Mouse (Mus musculus): Measurements from ENCODE around the gene Alox12. TPM values are rescaled to one million over a fixed set of nuclear protein-coding genes. Genes with fewer than 3 reads are reported as not detected.

Gene Alox12
- polyA plus RNA-seq, 1 experiment from 2014 or later, result 3.3 TPM

GRCm38 (mm10) chr11:70284757-70285156 lies 29.6 kb upstream of the Alox12 start:
- WGBS, result 69% methylated on average over 3 of the region's 3 CpGs
- Histone ChIP-seq H3K27me3 (ENCODE audit: control insufficient read depth, insufficient read depth, low read length) (no peaks in the 10 kb centered on the region), H3K9me3 (ENCODE audit: control insufficient read depth, low read length) (no peaks in the 10 kb centered on the region), H3K9ac (ENCODE audit: low read depth, low read length) (no peak overlapping the region), H3K36me3 (ENCODE audit: control insufficient read depth, insufficient read depth, low read length) (no peaks in the 10 kb centered on the region), H3K4me2 (replicated peaks; ENCODE audit: low read depth, low read length) (no peak overlapping the region), H3K4me1 (ENCODE audit: control insufficient read depth, insufficient read depth, low read length) (no peaks in the 10 kb centered on the region), H3K4me3 (ENCODE audit: low read length) (no peak overlapping the region), H3K27ac (ENCODE audit: low read depth, low read length) (no peak overlapping the region)
- ATAC-seq (ENCODE audit: low FRiP score, low TSS enrichment), result no peak

DNA sequence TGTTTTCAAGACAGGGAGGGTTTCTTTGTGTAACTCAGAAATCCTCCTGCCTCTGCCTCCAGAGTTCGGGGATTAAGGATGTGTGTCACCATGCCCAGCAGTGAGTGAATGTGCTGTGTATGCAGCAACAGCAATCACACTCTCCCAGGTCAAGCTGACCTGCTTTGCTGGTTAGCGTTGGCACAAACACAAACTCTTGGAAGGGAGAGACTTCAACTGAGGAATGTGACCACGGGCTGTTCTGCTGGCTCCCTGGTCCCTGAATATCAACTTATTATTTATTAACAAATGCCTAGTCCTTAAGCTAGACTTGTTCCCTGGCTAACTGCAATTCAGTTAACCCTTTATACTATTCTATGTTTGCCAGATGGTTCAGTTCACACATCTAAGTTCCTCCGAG lies 28.5 kb upstream of the Alox12 start:
- no peak overlapping the region for H3K9ac ChIP-seq (ENCODE audit: low read depth, low read length)
- H3K4me2 ChIP-seq (replicated peaks; ENCODE audit: low read depth, low read length), result no peak overlapping the region
- no peaks in the 10 kb centered on the region for H3K9me3 ChIP-seq (ENCODE audit: control insufficient read depth, low read length)
- H3K4me1 ChIP-seq (ENCODE audit: control insufficient read depth, insufficient read depth, low read length), result no peaks in the 10 kb centered on the region
- WGBS, result 65% methylated on average over 4 of the region's 4 CpGs
- no peaks in the 10 kb centered on the region for H3K36me3 ChIP-seq (ENCODE audit: control insufficient read depth, insufficient read depth, low read length)
- H3K4me3 ChIP-seq (ENCODE audit: low read length), result no peak overlapping the region
- no peak for ATAC-seq (ENCODE audit: low FRiP score, low TSS enrichment)
- H3K27me3 ChIP-seq (ENCODE audit: control insufficient read depth, insufficient read depth, low read length), result no peaks in the 10 kb centered on the region
- no peak overlapping the region for H3K27ac ChIP-seq (ENCODE audit: low read depth, low read length)

- no peak overlapping the region for H3K9ac ChIP-seq (ENCODE audit: low read depth, low read length)
- no peak overlapping the region for H3K27ac ChIP-seq (ENCODE audit: low read depth, low read length)
- no peaks in the 10 kb centered on the region for H3K4me1 ChIP-seq (ENCODE audit: control insufficient read depth, insufficient read depth, low read length)
- no peak overlapping the region for H3K4me3 ChIP-seq (ENCODE audit: low read length)
- H3K36me3 ChIP-seq (ENCODE audit: control insufficient read depth, insufficient read depth, low read length), result no peaks in the 10 kb centered on the region
- no peak for ATAC-seq (ENCODE audit: low FRiP score, low TSS enrichment)
- 69% methylated on average over 3 of the region's 3 CpGs for WGBS
- no peaks in the 10 kb centered on the region for H3K27me3 ChIP-seq (ENCODE audit: control insufficient read depth, insufficient read depth, low read length)
- H3K4me2 ChIP-seq (replicated peaks; ENCODE audit: low read depth, low read length), result no peak overlapping the region
- H3K9me3 ChIP-seq (ENCODE audit: control insufficient read depth, low read length), result no peaks in the 10 kb centered on the region
Measured at GRCm38 (mm10) chr11:70280441-70280840, 25.3 kb upstream of the Alox12 start.

DNA sequence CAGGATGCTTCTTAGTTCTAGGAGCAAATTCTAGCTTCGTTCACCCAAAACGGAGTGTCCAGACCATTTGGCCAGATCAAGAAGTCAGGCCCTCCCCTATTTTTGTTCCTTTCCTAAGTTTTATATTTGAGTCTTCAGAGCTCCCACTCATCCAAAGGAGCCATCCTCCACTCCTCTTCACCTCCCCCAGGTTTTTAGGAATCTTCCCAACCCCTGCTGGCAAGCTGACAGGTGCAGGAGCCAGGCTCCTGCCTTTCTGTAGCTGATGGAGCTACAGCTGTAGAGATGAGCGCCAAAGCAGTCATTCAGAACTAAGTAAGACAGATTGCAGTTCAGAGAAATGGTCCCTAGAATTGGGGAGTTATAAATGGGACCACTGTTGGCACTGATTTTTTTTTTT lies 23.8 kb upstream of the Alox12 start:
- no peak overlapping the region for H3K27ac ChIP-seq (ENCODE audit: low read depth, low read length)
- no peak overlapping the region for H3K4me2 ChIP-seq (replicated peaks; ENCODE audit: low read depth, low read length)
- H3K27me3 ChIP-seq (ENCODE audit: control insufficient read depth, insufficient read depth, low read length), result no peaks in the 10 kb centered on the region
- no peaks in the 10 kb centered on the region for H3K36me3 ChIP-seq (ENCODE audit: control insufficient read depth, insufficient read depth, low read length)
- ATAC-seq (ENCODE audit: low FRiP score, low TSS enrichment), result no peak
- no peak overlapping the region for H3K4me3 ChIP-seq (ENCODE audit: low read length)
- no peak overlapping the region for H3K9ac ChIP-seq (ENCODE audit: low read depth, low read length)
- 79% methylated on average over 3 of the region's 3 CpGs for WGBS
- H3K4me1 ChIP-seq (ENCODE audit: control insufficient read depth, insufficient read depth, low read length), result no peaks in the 10 kb centered on the region
- H3K9me3 ChIP-seq (ENCODE audit: control insufficient read depth, low read length), result no peaks in the 10 kb centered on the region

GRCm38 (mm10) chr11:70271641-70272040 lies 16.5 kb upstream of the Alox12 start:
- no peak overlapping the region for H3K4me3 ChIP-seq (ENCODE audit: low read length)
- H3K4me2 ChIP-seq (replicated peaks; ENCODE audit: low read depth, low read length), result no peak overlapping the region
- no peaks in the 10 kb centered on the region for H3K36me3 ChIP-seq (ENCODE audit: control insufficient read depth, insufficient read depth, low read length)
- no peaks in the 10 kb centered on the region for H3K4me1 ChIP-seq (ENCODE audit: control insufficient read depth, insufficient read depth, low read length)
- H3K27ac ChIP-seq (ENCODE audit: low read depth, low read length), result no peak overlapping the region
- no peaks in the 10 kb centered on the region for H3K27me3 ChIP-seq (ENCODE audit: control insufficient read depth, insufficient read depth, low read length)
- no peak for ATAC-seq (ENCODE audit: low FRiP score, low TSS enrichment)
- WGBS, result 89% methylated on average over 7 of the region's 7 CpGs
- H3K9me3 ChIP-seq (ENCODE audit: control insufficient read depth, low read length), result no peaks in the 10 kb centered on the region
- no peak overlapping the region for H3K9ac ChIP-seq (ENCODE audit: low read depth, low read length)

DNA sequence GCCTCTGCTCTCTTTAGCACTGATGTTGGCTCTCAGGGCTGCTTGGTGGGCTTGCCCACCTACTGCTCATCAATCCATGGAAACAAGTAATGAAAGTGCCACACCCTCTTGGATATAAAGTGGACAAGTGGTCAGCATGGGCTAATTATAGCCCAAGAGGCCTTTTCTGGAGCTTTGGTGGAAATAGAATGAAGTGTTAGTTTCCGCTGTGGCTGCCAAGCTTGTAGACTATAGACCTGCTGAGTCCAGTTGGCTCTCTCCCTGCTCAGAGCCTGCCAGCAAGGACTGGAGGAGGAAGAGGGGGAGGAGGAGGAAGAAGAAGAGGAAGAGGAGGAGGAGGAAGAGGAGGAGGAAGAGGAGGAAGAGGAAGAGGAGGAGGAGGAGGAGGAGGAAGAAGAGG lies 11.3 kb upstream of the Alox12 start:
- Histone ChIP-seq H3K9ac (ENCODE audit: low read depth, low read length) (no peak overlapping the region), H3K36me3 (ENCODE audit: control insufficient read depth, insufficient read depth, low read length) (no peaks in the 10 kb centered on the region), H3K27me3 (ENCODE audit: control insufficient read depth, insufficient read depth, low read length) (no peaks in the 10 kb centered on the region), H3K4me1 (ENCODE audit: control insufficient read depth, insufficient read depth, low read length) (no peaks in the 10 kb centered on the region), H3K4me3 (ENCODE audit: low read length) (no peak overlapping the region), H3K27ac (ENCODE audit: low read depth, low read length) (no peak overlapping the region), H3K9me3 (ENCODE audit: control insufficient read depth, low read length) (no peaks in the 10 kb centered on the region), H3K4me2 (replicated peaks; ENCODE audit: low read depth, low read length) (no peak overlapping the region)
- no peak for ATAC-seq (ENCODE audit: low FRiP score, low TSS enrichment)
- 89% methylated on average over 1 of the region's 1 CpGs for whole genome bisulfite sequencing

DNA sequence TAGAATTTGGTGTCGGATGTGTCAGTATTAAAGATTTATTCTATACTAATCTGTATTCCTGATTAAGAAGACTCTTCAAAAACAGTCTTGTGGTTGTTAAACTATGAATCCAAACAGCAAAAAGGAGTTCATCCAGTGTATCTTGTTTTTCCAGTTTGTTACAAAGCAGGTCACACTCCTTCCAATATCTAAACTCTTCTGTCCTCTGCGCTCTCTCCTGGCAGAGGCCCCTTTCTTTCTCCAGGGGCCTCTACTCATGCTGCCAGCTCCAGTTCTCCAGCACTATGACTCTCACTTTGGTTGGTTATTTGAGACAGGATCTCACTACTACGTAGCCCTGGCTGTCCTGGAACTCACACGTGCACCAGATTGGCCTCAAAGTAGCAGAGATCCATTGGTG lies 10.7 kb upstream of the Alox12 start:
- WGBS, result 67% methylated on average over 4 of the region's 4 CpGs
- no peak overlapping the region for H3K9ac ChIP-seq (ENCODE audit: low read depth, low read length)
- H3K36me3 ChIP-seq (ENCODE audit: control insufficient read depth, insufficient read depth, low read length), result no peaks in the 10 kb centered on the region
- no peaks in the 10 kb centered on the region for H3K9me3 ChIP-seq (ENCODE audit: control insufficient read depth, low read length)
- H3K27ac ChIP-seq (ENCODE audit: low read depth, low read length), result no peak overlapping the region
- no peak for ATAC-seq (ENCODE audit: low FRiP score, low TSS enrichment)
- H3K4me1 ChIP-seq (ENCODE audit: control insufficient read depth, insufficient read depth, low read length), result no peaks in the 10 kb centered on the region
- H3K4me3 ChIP-seq (ENCODE audit: low read length), result no peak overlapping the region
- no peak overlapping the region for H3K4me2 ChIP-seq (replicated peaks; ENCODE audit: low read depth, low read length)
- H3K27me3 ChIP-seq (ENCODE audit: control insufficient read depth, insufficient read depth, low read length), result no peaks in the 10 kb centered on the region

- no peak overlapping the region for H3K4me3 ChIP-seq (ENCODE audit: low read length)
- H3K27ac ChIP-seq (ENCODE audit: low read depth, low read length), result no peak overlapping the region
- H3K4me2 ChIP-seq (replicated peaks; ENCODE audit: low read depth, low read length), result no peak overlapping the region
- no peaks in the 10 kb centered on the region for H3K36me3 ChIP-seq (ENCODE audit: control insufficient read depth, insufficient read depth, low read length)
- 63% methylated on average over 3 of the region's 3 CpGs for WGBS
- H3K27me3 ChIP-seq (ENCODE audit: control insufficient read depth, insufficient read depth, low read length), result no peaks in the 10 kb centered on the region
- H3K9ac ChIP-seq (ENCODE audit: low read depth, low read length), result no peak overlapping the region
- no peaks in the 10 kb centered on the region for H3K9me3 ChIP-seq (ENCODE audit: control insufficient read depth, low read length)
- no peaks in the 10 kb centered on the region for H3K4me1 ChIP-seq (ENCODE audit: control insufficient read depth, insufficient read depth, low read length)
- no peak for ATAC-seq (ENCODE audit: low FRiP score, low TSS enrichment)
Measured at GRCm38 (mm10) chr11:70265252-70265651, 10.1 kb upstream of the Alox12 start.

GRCm38 (mm10) chr11:70259035-70259434 lies 3.9 kb upstream of the Alox12 start:
- Histone ChIP-seq H3K27me3 (ENCODE audit: control insufficient read depth, insufficient read depth, low read length) (peaks cover 14% of the 10 kb centered on the region), H3K27ac (ENCODE audit: low read depth, low read length) (no peak overlapping the region), H3K36me3 (ENCODE audit: control insufficient read depth, insufficient read depth, low read length) (no peaks in the 10 kb centered on the region), H3K9ac (ENCODE audit: low read depth, low read length) (no peak overlapping the region), H3K9me3 (ENCODE audit: control insufficient read depth, low read length) (no peaks in the 10 kb centered on the region), H3K4me1 (ENCODE audit: control insufficient read depth, insufficient read depth, low read length) (no peaks in the 10 kb centered on the region), H3K4me2 (replicated peaks; ENCODE audit: low read depth, low read length) (no peak overlapping the region), H3K4me3 (ENCODE audit: low read length) (no peak overlapping the region)
- no peak for ATAC-seq (ENCODE audit: low FRiP score, low TSS enrichment)
- WGBS, result 96% methylated on average over 4 of the region's 4 CpGs

DNA sequence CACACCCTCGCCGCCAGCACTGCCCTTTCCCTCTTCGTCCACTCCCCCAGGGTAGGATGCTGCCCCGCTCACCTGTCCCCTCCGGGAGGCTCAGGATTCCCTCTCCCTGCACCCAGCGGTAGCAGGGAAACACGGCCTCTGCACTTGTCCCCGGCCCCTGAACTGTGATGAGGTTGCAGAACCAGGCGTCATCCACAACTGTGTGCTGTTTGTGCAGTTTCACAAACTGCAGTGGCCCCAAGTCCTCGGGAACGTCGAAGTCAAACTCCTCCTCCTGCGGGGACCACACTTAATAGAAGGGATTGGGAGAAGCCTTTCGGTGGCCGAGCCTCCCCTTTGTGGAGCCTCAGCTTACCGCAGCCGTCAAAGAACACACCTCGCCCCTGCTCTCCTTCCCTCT lies 816 bp downstream of the Alox12 start:
- 2% methylated on average over 18 of the region's 18 CpGs for WGBS
- Histone ChIP-seq H3K4me3 (ENCODE audit: low read length) (peak overlapping the region; percentile 32), H3K27ac (ENCODE audit: low read depth, low read length) (no peak overlapping the region), H3K27me3 (ENCODE audit: control insufficient read depth, insufficient read depth, low read length) (peaks cover 43% of the 10 kb centered on the region), H3K9ac (ENCODE audit: low read depth, low read length) (no peak overlapping the region), H3K36me3 (ENCODE audit: control insufficient read depth, insufficient read depth, low read length) (no peaks in the 10 kb centered on the region), H3K9me3 (ENCODE audit: control insufficient read depth, low read length) (no peaks in the 10 kb centered on the region), H3K4me2 (replicated peaks; ENCODE audit: low read depth, low read length) (peak overlapping the region; percentile 50), H3K4me1 (ENCODE audit: control insufficient read depth, insufficient read depth, low read length) (no peaks in the 10 kb centered on the region)
- peak; percentile 24; the same call in 1 of the 2 replicates for ATAC-seq (ENCODE audit: low FRiP score, low TSS enrichment)
